Mouse (Mus musculus) C2C12 (cell line): ENCODE measurements around the gene Mlst8. TPM values are rescaled to one million over a fixed set of nuclear protein-coding genes. Genes with fewer than 3 reads are reported as not detected.
"Not testable (repeated sequence)": the region's sequence is repeated elsewhere in the genome, so short reads cannot be mapped to it uniquely, and the experiment has no call there.

ENCODE experiments used
- H3K27me3 ChIP-seq: one replicate; pipeline ENCODE4 v1.6.1; 2011; ENCODE audit not compliant: control insufficient read depth, insufficient read depth, insufficient read length
- H3K36me3 ChIP-seq: one replicate; pipeline ENCODE4 v1.6.1; 2011; ENCODE audit not compliant: control insufficient read depth, insufficient read depth
- H3K4me3 ChIP-seq: one replicate; pipeline ENCODE4 v1.5.1; 2011; ENCODE audit warnings: mild to moderate bottlenecking, control low read depth; ENCODE audit not compliant: poor library complexity, insufficient read depth, severe bottlenecking
- H3K79me2 ChIP-seq: one replicate; pipeline ENCODE4 v1.6.1; 2011; ENCODE audit not compliant: control insufficient read depth, insufficient read depth
- H3K79me3 ChIP-seq: one replicate; pipeline ENCODE4 v1.6.1; 2011; ENCODE audit warnings: low read depth, control low read depth
- H3ac ChIP-seq: one replicate; pipeline ENCODE3; 2011; ENCODE audit warnings: low read depth; ENCODE audit not compliant: control insufficient read depth, insufficient read length
- CEBPB ChIP-seq: IDR thresholded peaks from one replicate; pipeline ENCODE4 v1.6.1; 2011; ENCODE audit warnings: low read depth, mild to moderate bottlenecking, control low read depth, moderate library complexity
- CTCF ChIP-seq: IDR thresholded peaks from one replicate; pipeline ENCODE4 v1.5.1; 2011; ENCODE audit not compliant: control insufficient read depth, insufficient read depth, insufficient read length
- FOSL1 ChIP-seq: IDR thresholded peaks from one replicate; pipeline ENCODE4 v1.8.0; 2011; ENCODE audit warnings: mild to moderate bottlenecking, low read length; ENCODE audit not compliant: poor library complexity, insufficient read depth, severe bottlenecking
- MAX ChIP-seq: IDR thresholded peaks from one replicate; pipeline ENCODE4 v1.6.1; 2011; ENCODE audit warnings: mild to moderate bottlenecking, control low read depth
- MYOD1 ChIP-seq: IDR thresholded peaks from one replicate; pipeline ENCODE4 v1.6.1; 2011; ENCODE audit warnings: low read depth; ENCODE audit not compliant: control insufficient read depth, insufficient read length
- MYOG ChIP-seq: IDR thresholded peaks from one replicate; pipeline ENCODE4 v1.6.1; 2011; ENCODE audit not compliant: control insufficient read depth, insufficient read length; ENCODE audit errors: extremely low read depth
- USF1 ChIP-seq: IDR thresholded peaks from one replicate; pipeline ENCODE4 v1.6.1; 2011; ENCODE audit warnings: low read depth, mild to moderate bottlenecking, control low read depth, moderate library complexity
- polyA plus RNA-seq: library from polyadenylated mRNA; unstranded; fragments of >200 nt; fragmentation: generic; extraction: Trizol; gene quantifications from one replicate; pipeline ENCODE4 v1.2.1, GENCODE M21; 2012; ENCODE audit warnings: missing spikeins

The Mlst8 gene
- polyA plus RNA-seq, 1 experiment = 23.1 TPM

- Histone ChIP-seq H3K36me3 (no peaks in the 10 kb centered on the region), H3ac (no peak overlapping the region), H3K79me2 (no peaks in the 10 kb centered on the region), H3K27me3 (no peaks in the 10 kb centered on the region), H3K79me3 (no peaks in the 10 kb centered on the region), H3K4me3 (no peak overlapping the region)
- TF ChIP-seq CEBPB (no peak), MAX (no peak), MYOD1 (no peak), USF1 (no peak), MYOG (no peak), FOSL1 (no peak), CTCF (no peak)
Observed at GRCm38 (mm10) chr17:24462932-24463331, 15.9 kb downstream of the Mlst8 start.

- Histone ChIP-seq H3K4me3 (no peak overlapping the region), H3ac (no peak overlapping the region), H3K27me3 (no peaks in the 10 kb centered on the region), H3K79me2 (peaks cover 2% of the 10 kb centered on the region), H3K79me3 (peaks cover 1% of the 10 kb centered on the region), H3K36me3 (no peaks in the 10 kb centered on the region)
- TF ChIP-seq USF1 (no peak), MYOD1 (no peak), MAX (no peak), CTCF (no peak), FOSL1 (no peak), MYOG (no peak), CEBPB (no peak)
Observed at GRCm38 (mm10) chr17:24461580-24461979, 17.3 kb downstream of the Mlst8 start.

GRCm38 (mm10) chr17:24455523-24456206 lies 23.2 kb downstream of the Mlst8 start:
- peaks cover 43% of the 10 kb centered on the region for H3K79me2 ChIP-seq
- H3K27me3 ChIP-seq, H3K36me3 ChIP-seq, H3ac ChIP-seq, H3K4me3 ChIP-seq: not testable (repeated sequence)
- peaks cover 19% of the 10 kb centered on the region for H3K79me3 ChIP-seq

GRCm38 (mm10) chr17:24454756-24455522 lies 23.9 kb downstream of the Mlst8 start:
- Histone ChIP-seq H3K27me3 (no peaks in the 10 kb centered on the region), H3ac (peak overlapping the region; percentile 80), H3K79me2 (peaks cover 43% of the 10 kb centered on the region), H3K79me3 (peaks cover 19% of the 10 kb centered on the region), H3K36me3 (peaks cover 14% of the 10 kb centered on the region), H3K4me3 (peak overlapping the region; percentile 79)
- TF ChIP-seq MAX (peak; percentile 79), MYOD1 (no peak), FOSL1 (no peak), CTCF (no peak), USF1 (no peak), CEBPB (peak; percentile 79), MYOG (no peak)

GRCm38 (mm10) chr17:24454218-24454755 lies 24.6 kb downstream of the Mlst8 start:
- H3K27me3 ChIP-seq = no peaks in the 10 kb centered on the region
- peaks cover 43% of the 10 kb centered on the region for H3K79me2 ChIP-seq
- peak overlapping the region; percentile 79 for H3K4me3 ChIP-seq
- no peak for TF ChIP-seq MYOG
- no peak for TF ChIP-seq MAX
- TF ChIP-seq MYOD1 = no peak
- TF ChIP-seq CTCF = no peak
- TF ChIP-seq CEBPB = no peak
- TF ChIP-seq FOSL1 = no peak
- no peak for TF ChIP-seq USF1
- H3ac ChIP-seq = no peak overlapping the region
- H3K79me3 ChIP-seq = peaks cover 19% of the 10 kb centered on the region
- peaks cover 17% of the 10 kb centered on the region for H3K36me3 ChIP-seq
